Mouse (Mus musculus) heart, postnatal 0 days (tissue): ENCODE results near the gene Crybb1. TPM values are rescaled to one million over a fixed set of nuclear protein-coding genes. Genes with fewer than 3 reads are reported as not detected.

ENCODE experiments used
- ATAC-seq: fragments of 200-750 bp; cut with Nextera tagmentation; 2 replicates; pipeline ENCODE4 v1.8.0; 2017; ENCODE audit warnings: low read depth, moderate number of reproducible peaks, moderate library complexity; ENCODE audit not compliant: insufficient read depth
- DNase-seq: peaks from one replicate; pipeline ENCODE4 v3.0.0-alpha.2; 2016; ENCODE audit warnings: low spot score
- H3K27ac ChIP-seq: fragments of 300-500 bp; sonication (generic); 2 replicates; pipeline ENCODE4 v1.5.1; 2014; ENCODE audit warnings: low read depth, mild to moderate bottlenecking
- H3K27me3 ChIP-seq: fragments of 300-500 bp; sonication (generic); 2 replicates; pipeline ENCODE4 v1.6.1; 2014; ENCODE audit warnings: low read length, mixed read lengths; ENCODE audit not compliant: control insufficient read depth, insufficient read depth
- H3K36me3 ChIP-seq: fragments of 300-500 bp; sonication (generic); replicated peaks from 2 replicates; pipeline ENCODE4 v1.6.1; 2014; ENCODE audit warnings: low read length, mixed read lengths; ENCODE audit not compliant: control insufficient read depth, insufficient read depth
- H3K4me1 ChIP-seq: fragments of 300-500 bp; sonication (generic); 2 replicates; pipeline ENCODE4 v1.6.1; 2014; ENCODE audit warnings: antibody characterized with exemption; ENCODE audit not compliant: control insufficient read depth, insufficient read depth
- H3K4me2 ChIP-seq: fragments of 300-500 bp; sonication (generic); 2 replicates; pipeline ENCODE4 v1.6.1; 2014; ENCODE audit warnings: low read depth, mild to moderate bottlenecking, low read length, moderate library complexity
- H3K4me3 ChIP-seq: fragments of 300-500 bp; sonication (generic); 2 replicates; pipeline ENCODE4 v1.5.1; 2014; ENCODE audit warnings: low read depth, low read length
- H3K9ac ChIP-seq: fragments of 300-500 bp; sonication (generic); replicated peaks from 2 replicates; pipeline ENCODE4 v1.6.1; 2014; ENCODE audit warnings: low read depth, low read length, mixed read lengths
- H3K9me3 ChIP-seq: fragments of 300-500 bp; sonication (generic); replicated peaks from 2 replicates; pipeline ENCODE4 v1.6.1; 2016; ENCODE audit warnings: low read length; ENCODE audit not compliant: control insufficient read depth
- CTCF ChIP-seq: IDR thresholded peaks from 2 replicates; pipeline ENCODE4 v1.5.1; 2016; ENCODE audit warnings: antibody characterized with exemption, control low read depth, low read depth
- EP300 ChIP-seq: IDR thresholded peaks from 2 replicates; pipeline ENCODE4 v1.6.1; 2016; ENCODE audit warnings: antibody characterized with exemption, low read depth
- WGBS: fragments of 180-500 bp; shearing (Covaris S2); extraction: QIAGEN DNeasy Blood & Tissue Kit; methylation state at CpG from one replicate; pipeline ENCODE4 v1.1.7; 2014; 5-methylcytosine and 5-hydroxymethylcytosine counted together
- polyA plus RNA-seq: library from polyadenylated mRNA; unstranded; fragments of >200 nt; fragmentation: Nextera tagmentation; extraction: Ambion mirVana; gene quantifications from 2 replicates; pipeline ENCODE4 v1.2.1, GENCODE M21; 2015
- total RNA-seq: library from RNA; depleted of rRNA; stranded (reverse); fragments of >200 nt; gene quantifications from 2 replicates; pipeline ENCODE4 v1.2.3, GENCODE M21; 2014; ENCODE audit warnings: low replicate concordance; rRNA removed

Crybb1 gene
- total and polyA plus RNA-seq, 2 experiments from 2014 or later = 0.26 TPM; not detected in 1

DNA sequence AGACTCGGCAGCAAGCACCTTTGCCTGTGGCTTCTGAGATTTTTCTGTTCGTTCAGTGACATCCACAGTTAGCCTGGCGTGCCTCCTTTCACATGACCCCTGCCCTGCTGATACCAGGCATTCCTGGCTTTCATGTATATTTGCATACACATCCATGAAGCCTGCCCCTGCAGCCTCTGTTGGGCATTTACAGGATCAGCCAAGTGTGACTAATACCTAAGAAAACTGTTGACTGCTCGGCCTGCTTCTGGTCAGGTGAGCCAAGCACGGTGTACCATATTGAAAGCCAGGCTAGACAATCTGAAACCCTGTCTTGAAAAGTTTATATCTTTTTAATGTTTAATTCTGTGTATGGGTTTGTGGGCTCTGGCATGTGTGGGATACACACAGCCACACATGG, 60.9 kb downstream of the Crybb1 start:
- ATAC-seq = no peak

GRCm38 (mm10) chr5:112317328-112317727, 61.7 kb downstream of the Crybb1 start:
- Histone ChIP-seq H3K9ac (no peak overlapping the region; the same call in 1 of the 2 replicates), H3K4me2 (no peak overlapping the region), H3K36me3 (peaks cover 37% of the 10 kb centered on the region), H3K27ac (peak overlapping the region; percentile 47), H3K9me3 (no peaks in the 10 kb centered on the region), H3K4me3 (no peak overlapping the region), H3K4me1 (0 out of 2 replicates have a peak, but pooled peaks cover 4% of the 10 kb centered on the region), H3K27me3 (no peaks in the 10 kb centered on the region)
- ATAC-seq = peak; percentile 76
- 24% methylated on average over 5 of the region's 5 CpGs for WGBS
- DNase-seq = peak; percentile 58
- TF ChIP-seq EP300 (no peak; the same call in 1 of the 2 replicates), CTCF (no peak)

More for the DNA sequence above, 60.9 kb downstream of the Crybb1 start:
- Histone ChIP-seq H3K36me3 (peaks cover 46% of the 10 kb centered on the region), H3K9me3 (no peaks in the 10 kb centered on the region), H3K4me2 (no peak overlapping the region), H3K4me1 (0 out of 2 replicates have a peak, but pooled peaks cover 4% of the 10 kb centered on the region), H3K9ac (no peak overlapping the region), H3K27ac (peak overlapping the region; percentile 47), H3K27me3 (no peaks in the 10 kb centered on the region), H3K4me3 (no peak overlapping the region)
- no peak for TF ChIP-seq EP300
- no peak for DNase-seq
- 69% methylated on average over 5 of the region's 5 CpGs for WGBS

Other genes starting within 250 kb of the Crybb1 start
- 0.39 and 1.6 TPM in 2 replicates for gene Cryba4, start 3.3 kb upstream of the Crybb1 start, total RNA-seq
- 3.7 and 4.1 TPM in 2 replicates for gene Cryba4, start 3.3 kb upstream of the Crybb1 start, polyA plus RNA-seq
- gene Tpst2, start 20.9 kb downstream of the Crybb1 start, total RNA-seq = 86.1 and 96.0 TPM in 2 replicates
- 42.9 and 43.8 TPM in 2 replicates for gene Tpst2, start 20.9 kb downstream of the Crybb1 start, polyA plus RNA-seq
- gene Tfip11, start 70.5 kb downstream of the Crybb1 start, total RNA-seq = 6.5 and 11.4 TPM in 2 replicates
- gene Tfip11, start 70.5 kb downstream of the Crybb1 start, polyA plus RNA-seq = 11.7 TPM in 2 replicates
- gene Srrd, start 87.2 kb downstream of the Crybb1 start, total RNA-seq = 57.9 and 65.2 TPM in 2 replicates
- 14.1 and 18.2 TPM in 2 replicates for gene Srrd, start 87.2 kb downstream of the Crybb1 start, polyA plus RNA-seq
- 12.5 and 16.1 TPM in 2 replicates for gene Hps4, start 87.3 kb downstream of the Crybb1 start, total RNA-seq
- 12.6 and 13.5 TPM in 2 replicates for gene Hps4, start 87.3 kb downstream of the Crybb1 start, polyA plus RNA-seq
- not detected in 2 replicates for gene Gm6583, start 100.2 kb downstream of the Crybb1 start, total RNA-seq
- gene Gm6583, start 100.2 kb downstream of the Crybb1 start, polyA plus RNA-seq = 0.05 TPM in 1 of 2 replicates, not detected in the other
- gene Asphd2, start 139.1 kb downstream of the Crybb1 start, total RNA-seq = 0.08 and 6.5 TPM in 2 replicates
- gene Asphd2, start 139.1 kb downstream of the Crybb1 start, polyA plus RNA-seq = 0.40 and 0.67 TPM in 2 replicates
- not detected in 2 replicates for gene Gm6588, start 193.6 kb downstream of the Crybb1 start, total RNA-seq
- gene Gm6588, start 193.6 kb downstream of the Crybb1 start, polyA plus RNA-seq = not detected in 2 replicates